Mouse (Mus musculus) MEL (cell line): Measurements from ENCODE around the gene Btbd3.

Experiments used
- POLR2A ChIP-seq, 2 experiments: IDR thresholded peaks; 2 replicates each; pipeline ENCODE4 v1.6.1; 2011 to 2012; ENCODE audit warnings: low read length in 2 of 2, mild to moderate bottlenecking in 2 of 2, control low read depth in 1 of 2, improper control_type of control experiment in 1 of 2, low read depth in 1 of 2, moderate library complexity in 1 of 2; ENCODE audit not compliant: control insufficient read depth in 1 of 2, insufficient read depth in 1 of 2, poor library complexity in 1 of 2
- TAL1 ChIP-seq: IDR thresholded peaks from 2 replicates; pipeline ENCODE4 v1.6.1; 2012; ENCODE audit warnings: mild to moderate bottlenecking, inconsistent platforms, low read length, moderate library complexity, mixed read lengths
- ZNF384 ChIP-seq: IDR thresholded peaks from 2 replicates; pipeline ENCODE4 v1.6.1; 2012; ENCODE audit warnings: low read depth, mild to moderate bottlenecking, inconsistent platforms, low read length, improper control_type of control experiment

- TF ChIP-seq TAL1 (no peak), ZNF384 (no peak), POLR2A (IDR thresholded peaks at IDR 0.05; ENCODE audit: control insufficient read depth in 1 of 2, insufficient read depth in 1 of 2, low read depth in 1 of 2, low read length in 2 of 2, poor library complexity in 1 of 2) (no peak)
These were observed 27.0 kb downstream of the Btbd3 start for GRCm38 (mm10) chr2:138283372-138283771.
